Mouse (Mus musculus): ENCODE results near the gene Aif1.

DNA sequence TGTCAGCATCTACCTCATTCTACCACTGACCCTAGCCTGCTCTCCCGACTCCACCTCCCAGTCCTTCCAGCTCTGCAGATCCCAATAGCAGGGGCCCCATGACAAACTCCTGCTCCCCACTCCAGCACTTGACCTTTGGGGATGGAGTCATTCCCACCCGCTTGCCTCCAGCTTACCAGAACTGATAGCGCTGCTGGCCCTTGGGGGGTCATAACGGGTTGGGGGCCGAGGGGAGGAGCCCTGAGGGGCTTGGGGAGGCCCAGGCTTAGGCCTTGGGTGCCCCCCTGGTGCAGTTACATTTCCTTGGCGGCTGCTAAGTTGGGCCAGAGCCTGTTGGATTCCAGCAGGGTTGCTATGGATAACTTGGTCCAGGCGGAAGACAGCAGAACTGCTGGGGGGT, 21.3 kb downstream of the Aif1 start:
- TF ChIP-seq CTCF (IDR thresholded peaks at IDR 0.05; ENCODE audit: extremely low read depth, insufficient read depth, low read length) (no peak), POLR2A (IDR thresholded peaks at IDR 0.05; ENCODE audit: extremely low read depth, insufficient read depth, low read length) (no peak)
